Mouse (Mus musculus): ENCODE measurements around the gene Gm5089. TPM values are rescaled to one million over a fixed set of nuclear protein-coding genes. Genes with fewer than 3 reads are reported as not detected.

The Gm5089 gene
- polyA plus RNA-seq, 1 experiment = not detected

DNA sequence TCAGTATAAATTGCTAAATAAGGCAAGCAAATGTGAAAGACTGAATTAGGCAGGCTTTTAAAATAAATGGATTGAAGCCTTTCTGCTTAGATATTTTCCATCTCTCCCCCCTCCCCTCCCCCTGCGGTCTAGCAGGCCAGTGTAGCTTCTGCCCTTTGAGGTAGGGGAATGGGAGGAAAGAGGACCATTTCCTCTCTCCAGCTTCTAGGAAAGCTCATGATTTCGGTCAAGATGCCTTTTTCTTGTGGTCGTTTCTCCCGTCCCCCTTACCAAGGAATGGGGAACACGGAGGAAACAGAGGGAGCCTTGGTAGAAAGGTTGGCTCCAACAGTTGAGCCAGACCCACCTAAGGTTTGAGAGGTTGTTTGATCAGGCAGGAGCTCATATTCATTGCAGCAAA is 21.7 kb upstream of the Gm5089 start:
- H3K4me3 ChIP-seq (ENCODE audit: insufficient read depth, low read depth, low read length) = no peak overlapping the region
- 4% methylated on average over 5 of the region's 5 CpGs for WGBS
- DNase-seq = no peak
- H3K36me3 ChIP-seq (ENCODE audit: control insufficient read depth, insufficient read depth, low read length) = no peaks in the 10 kb centered on the region
- H3K4me1 ChIP-seq (ENCODE audit: control insufficient read depth, insufficient read depth, low read length) = no peaks in the 10 kb centered on the region
- no peak overlapping the region for H3K27ac ChIP-seq (ENCODE audit: insufficient read depth, low read depth, low read length)
- TF ChIP-seq CTCF (conservative IDR thresholded peaks at IDR 0.05; ENCODE audit: insufficient read depth, insufficient read length, low read depth, low read length) = no peak
- no peak for TF ChIP-seq POLR2A (IDR thresholded peaks at IDR 0.05; ENCODE audit: low read depth, low read length)
- peaks cover 19% of the 10 kb centered on the region for H3K27me3 ChIP-seq (replicated peaks; ENCODE audit: control insufficient read depth, insufficient read depth, low read length)

DNA sequence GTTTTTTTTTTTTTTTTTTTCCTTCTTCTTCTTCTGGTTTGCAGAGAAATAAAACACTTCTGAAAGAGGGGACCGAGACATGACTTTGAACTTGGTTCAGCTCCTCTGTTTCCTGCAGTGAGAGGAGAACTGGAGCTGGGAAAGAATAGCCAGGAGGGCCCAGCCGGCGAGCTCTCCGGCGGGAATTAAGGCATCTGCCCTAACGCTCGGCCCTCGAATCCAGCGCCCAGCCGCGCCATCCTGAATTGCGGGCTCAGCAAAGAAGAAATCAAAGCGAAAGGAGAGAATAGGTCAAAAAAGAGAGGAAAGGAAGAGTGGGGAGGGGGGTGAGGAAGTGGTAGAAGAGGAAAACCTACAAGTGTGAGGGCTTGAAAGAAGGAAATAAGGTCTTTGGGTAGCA is 21.2 kb upstream of the Gm5089 start:
- no peaks in the 10 kb centered on the region for H3K36me3 ChIP-seq (ENCODE audit: control insufficient read depth, insufficient read depth, low read length)
- no peak for DNase-seq

GRCm38 (mm10) chr14:122471449-122472085 is 20.7 kb upstream of the Gm5089 start:
- DNase-seq = no peak
- Histone ChIP-seq H3K27ac (ENCODE audit: insufficient read depth, low read depth, low read length) (no peak overlapping the region), H3K36me3 (ENCODE audit: control insufficient read depth, insufficient read depth, low read length) (no peaks in the 10 kb centered on the region), H3K4me1 (ENCODE audit: control insufficient read depth, insufficient read depth, low read length) (no peaks in the 10 kb centered on the region), H3K4me3 (ENCODE audit: insufficient read depth, low read depth, low read length) (no peak overlapping the region), H3K27me3 (replicated peaks; ENCODE audit: control insufficient read depth, insufficient read depth, low read length) (peaks cover 17% of the 10 kb centered on the region)
- 12% methylated on average over 29 of the region's 31 CpGs for WGBS
- TF ChIP-seq CTCF (conservative IDR thresholded peaks at IDR 0.05; ENCODE audit: insufficient read depth, insufficient read length, low read depth, low read length) (no peak), POLR2A (IDR thresholded peaks at IDR 0.05; ENCODE audit: low read depth, low read length) (no peak)

More for the DNA sequence above, 21.2 kb upstream of the Gm5089 start:
- no peak for TF ChIP-seq CTCF (conservative IDR thresholded peaks at IDR 0.05; ENCODE audit: insufficient read depth, insufficient read length, low read depth, low read length)
- 6% methylated on average over 13 of the region's 13 CpGs for WGBS
- H3K27ac ChIP-seq (ENCODE audit: insufficient read depth, low read depth, low read length) = no peak overlapping the region
- H3K4me3 ChIP-seq (ENCODE audit: insufficient read depth, low read depth, low read length) = no peak overlapping the region
- H3K4me1 ChIP-seq (ENCODE audit: control insufficient read depth, insufficient read depth, low read length) = no peaks in the 10 kb centered on the region
- peaks cover 17% of the 10 kb centered on the region for H3K27me3 ChIP-seq (replicated peaks; ENCODE audit: control insufficient read depth, insufficient read depth, low read length)

DNA sequence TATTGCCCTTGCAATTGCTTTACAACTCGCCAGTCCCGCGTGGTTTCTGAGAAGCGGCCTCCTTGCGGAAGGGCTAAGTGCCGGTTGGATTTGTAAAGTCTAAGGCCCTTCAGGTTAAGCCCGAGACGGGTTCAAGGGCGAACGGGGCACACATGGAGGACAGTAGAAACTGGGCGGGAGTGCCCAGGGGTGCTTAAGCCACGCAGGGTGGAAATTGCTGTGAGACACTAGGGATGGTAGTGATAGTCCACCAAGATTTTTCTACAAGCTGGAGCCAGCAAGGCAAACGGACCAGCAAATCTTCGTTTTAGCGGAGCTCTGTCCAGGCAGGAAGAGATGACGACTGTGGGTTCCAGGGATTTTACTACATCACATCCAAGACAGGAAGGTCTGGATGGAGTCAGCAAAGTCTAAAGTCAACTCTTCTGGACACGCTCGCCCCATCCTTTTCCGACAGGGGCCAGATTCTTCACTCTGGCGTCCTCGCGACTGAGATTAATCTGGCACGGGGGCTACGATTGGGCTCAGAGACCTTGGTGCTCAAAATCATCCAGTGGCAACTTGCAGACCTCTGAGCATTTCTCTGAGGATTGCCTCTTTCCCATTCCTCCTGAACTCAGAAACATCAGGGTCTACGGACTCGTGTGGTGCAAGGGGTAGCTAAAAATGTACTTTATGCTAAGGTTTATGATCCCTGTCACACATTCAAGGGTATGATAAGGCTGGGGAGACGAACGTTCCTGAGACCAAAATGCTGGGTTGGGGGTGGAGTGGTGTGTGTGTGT is 18.2 kb upstream of the Gm5089 start:
- Histone ChIP-seq H3K27ac (ENCODE audit: insufficient read depth, low read depth, low read length) (no peak overlapping the region), H3K36me3 (ENCODE audit: control insufficient read depth, insufficient read depth, low read length) (no peaks in the 10 kb centered on the region), H3K27me3 (replicated peaks; ENCODE audit: control insufficient read depth, insufficient read depth, low read length) (peaks cover 18% of the 10 kb centered on the region), H3K4me1 (ENCODE audit: control insufficient read depth, insufficient read depth, low read length) (no peaks in the 10 kb centered on the region), H3K4me3 (ENCODE audit: insufficient read depth, low read depth, low read length) (no peak overlapping the region)
- 7% methylated on average over 28 of the region's 28 CpGs for WGBS
- TF ChIP-seq CTCF (conservative IDR thresholded peaks at IDR 0.05; ENCODE audit: insufficient read depth, insufficient read length, low read depth, low read length) (no peak), POLR2A (IDR thresholded peaks at IDR 0.05; ENCODE audit: low read depth, low read length) (no peak)
- DNase-seq = no peak

DNA sequence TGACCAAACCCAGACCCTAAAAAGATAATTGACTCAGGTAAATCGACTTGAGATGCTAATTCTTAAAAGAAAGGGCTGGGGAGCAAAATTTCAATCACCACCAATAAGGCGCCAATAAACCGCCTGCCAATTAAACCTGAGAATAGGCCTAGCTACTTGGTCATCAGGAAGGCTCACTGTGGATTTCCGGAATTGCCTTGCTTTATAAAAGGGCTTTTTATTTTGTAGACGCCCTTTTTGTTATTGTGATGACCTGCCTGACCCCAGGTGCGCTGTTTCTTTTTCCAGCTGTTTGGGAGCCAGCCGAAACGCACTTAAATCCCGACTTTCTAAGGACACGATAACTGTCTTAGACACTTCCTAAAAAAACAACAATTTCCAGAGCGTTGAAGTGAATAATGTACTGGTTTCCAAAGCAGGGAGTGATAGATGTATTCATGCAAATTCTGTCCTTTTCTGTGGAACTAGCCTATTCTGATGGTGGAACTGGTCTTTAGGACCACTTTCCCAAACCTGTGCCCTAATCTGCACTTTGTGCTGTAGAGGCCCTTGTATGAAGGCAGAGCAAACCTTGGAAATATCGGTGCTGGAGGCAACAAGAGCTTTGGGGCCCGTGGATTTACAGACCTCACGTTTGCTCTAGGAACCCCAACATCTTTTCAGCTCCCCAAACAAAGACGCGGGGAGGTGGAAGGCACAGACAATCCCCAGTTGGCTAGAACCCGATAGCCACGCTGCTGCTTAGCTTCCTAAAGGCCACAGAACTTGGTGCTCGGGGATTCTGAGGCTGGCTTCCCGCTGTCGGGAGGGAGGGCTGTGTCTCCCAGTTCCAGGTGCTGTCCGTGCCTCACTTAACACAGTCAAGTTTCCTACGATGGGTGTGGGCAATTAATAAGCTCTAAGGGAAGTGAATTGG is 17.3 kb upstream of the Gm5089 start:
- H3K27ac ChIP-seq (ENCODE audit: insufficient read depth, low read depth, low read length) = no peak overlapping the region
- WGBS = 10% methylated on average over 23 of the region's 23 CpGs
- TF ChIP-seq POLR2A (IDR thresholded peaks at IDR 0.05; ENCODE audit: low read depth, low read length) (no peak), CTCF (conservative IDR thresholded peaks at IDR 0.05; ENCODE audit: insufficient read depth, insufficient read length, low read depth, low read length) (no peak)
- no peak overlapping the region for H3K4me3 ChIP-seq (ENCODE audit: insufficient read depth, low read depth, low read length)
- no peak for DNase-seq
- peaks cover 24% of the 10 kb centered on the region for H3K27me3 ChIP-seq (replicated peaks; ENCODE audit: control insufficient read depth, insufficient read depth, low read length)
- no peaks in the 10 kb centered on the region for H3K36me3 ChIP-seq (ENCODE audit: control insufficient read depth, insufficient read depth, low read length)
- no peaks in the 10 kb centered on the region for H3K4me1 ChIP-seq (ENCODE audit: control insufficient read depth, insufficient read depth, low read length)

DNA sequence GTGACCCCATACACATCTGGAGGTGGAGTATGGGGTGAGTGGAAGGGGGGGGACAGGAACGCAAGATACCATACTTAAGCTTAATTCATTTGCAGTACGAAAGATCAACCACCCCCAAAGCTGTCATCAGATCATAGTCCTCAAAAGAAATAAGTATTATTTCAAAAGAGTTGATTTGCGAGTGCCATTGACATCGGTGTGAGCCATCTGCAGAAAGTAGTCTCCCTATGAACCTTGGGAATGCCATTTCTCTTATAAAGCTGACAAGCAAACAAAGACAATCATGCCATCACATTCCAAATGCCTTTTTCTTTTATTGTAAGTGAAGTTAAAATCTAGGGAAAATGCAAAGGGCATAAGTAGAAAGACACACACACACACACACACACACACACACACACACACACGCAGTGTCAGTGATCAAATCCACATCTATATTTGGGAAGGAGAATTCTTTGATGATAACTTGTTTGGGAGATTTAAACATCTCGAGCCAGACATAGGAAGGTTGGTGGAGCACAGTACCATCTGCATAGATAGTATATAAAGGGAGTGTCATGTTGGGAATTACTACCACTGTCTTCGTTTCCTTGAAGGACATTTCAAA is 15.9 kb upstream of the Gm5089 start:
- H3K36me3 ChIP-seq (ENCODE audit: control insufficient read depth, insufficient read depth, low read length) = no peaks in the 10 kb centered on the region
- DNase-seq = no peak
- TF ChIP-seq CTCF (conservative IDR thresholded peaks at IDR 0.05; ENCODE audit: insufficient read depth, insufficient read length, low read depth, low read length) (no peak), POLR2A (IDR thresholded peaks at IDR 0.05; ENCODE audit: low read depth, low read length) (no peak)
- H3K27me3 ChIP-seq (replicated peaks; ENCODE audit: control insufficient read depth, insufficient read depth, low read length) = peaks cover 24% of the 10 kb centered on the region
- no peak overlapping the region for H3K4me3 ChIP-seq (ENCODE audit: insufficient read depth, low read depth, low read length)
- WGBS = 47% methylated on average over 7 of the region's 7 CpGs
- no peak overlapping the region for H3K27ac ChIP-seq (ENCODE audit: insufficient read depth, low read depth, low read length)
- H3K4me1 ChIP-seq (ENCODE audit: control insufficient read depth, insufficient read depth, low read length) = no peaks in the 10 kb centered on the region

Measured in kidney, adult 2 months (tissue).